Mouse (Mus musculus) testis, adult 2 months (tissue): ENCODE measurements around the gene Wdr73. TPM values are rescaled to one million over a fixed set of nuclear protein-coding genes. Genes with fewer than 3 reads are reported as not detected.

Experiments
- H3K27ac ChIP-seq: fragments of 200-500 bp; 2 replicates; pipeline ENCODE4 v1.5.1; 2012; ENCODE audit warnings: low read depth, low read length; ENCODE audit not compliant: control insufficient read depth, insufficient read depth
- H3K27me3 ChIP-seq: fragments of 200-500 bp; 2 replicates; pipeline ENCODE4 v1.6.1; 2012; ENCODE audit warnings: mild to moderate bottlenecking, low read length, moderate library complexity; ENCODE audit not compliant: control insufficient read depth, insufficient read depth
- H3K36me3 ChIP-seq: fragments of 200-500 bp; 2 replicates; pipeline ENCODE4 v1.6.1; 2012; ENCODE audit warnings: mild to moderate bottlenecking, low read length; ENCODE audit not compliant: control insufficient read depth, insufficient read depth
- H3K4me1 ChIP-seq: fragments of 200-500 bp; 2 replicates; pipeline ENCODE4 v1.6.1; 2012; ENCODE audit warnings: low read length; ENCODE audit not compliant: control insufficient read depth, insufficient read depth
- H3K4me3 ChIP-seq: fragments of 200-500 bp; 2 replicates; pipeline ENCODE4 v1.5.1; 2012; ENCODE audit warnings: low read depth, mild to moderate bottlenecking, low read length, moderate library complexity, mixed read lengths; ENCODE audit not compliant: control insufficient read depth
- CTCF ChIP-seq: fragments of 200-500 bp; IDR thresholded peaks from 2 replicates; pipeline ENCODE4 v1.5.1; 2012; ENCODE audit warnings: low read depth, mild to moderate bottlenecking, inconsistent platforms, low read length, moderate library complexity; ENCODE audit not compliant: control insufficient read depth, insufficient read depth, insufficient replicate concordance
- POLR2A ChIP-seq: fragments of 200-500 bp; IDR thresholded peaks from 2 replicates; pipeline ENCODE4 v1.6.1; 2012; ENCODE audit warnings: low read depth, mild to moderate bottlenecking, inconsistent platforms, low read length, moderate library complexity; ENCODE audit not compliant: control insufficient read depth
- polyA plus RNA-seq: library from polyadenylated mRNA; depleted of rRNA; stranded (reverse); fragments of >200 nt; gene quantifications from 2 replicates; pipeline ENCODE4 v1.2.3, GENCODE M21; 2012

Gene Wdr73
- polyA plus RNA-seq, 1 experiment: 16.5 TPM

- Histone ChIP-seq H3K4me3 (no peak overlapping the region), H3K36me3 (0 out of 2 replicates have a peak, but pooled peaks cover 1% of the 10 kb centered on the region), H3K27me3 (no peaks in the 10 kb centered on the region), H3K27ac (no peak overlapping the region), H3K4me1 (peaks cover 2% of the 10 kb centered on the region; the same call in 1 of the 2 replicates)
- TF ChIP-seq CTCF (no peak), POLR2A (no peak)
Observed at GRCm38 (mm10) chr7:80931618-80932207, 30.6 kb upstream of the Wdr73 start.

- Histone ChIP-seq H3K27me3 (no peaks in the 10 kb centered on the region), H3K36me3 (no peaks in the 10 kb centered on the region), H3K4me3 (no peak overlapping the region), H3K4me1 (no peaks in the 10 kb centered on the region), H3K27ac (no peak overlapping the region)
- TF ChIP-seq CTCF (no peak), POLR2A (no peak)
Observed at GRCm38 (mm10) chr7:80923165-80923564, 22.1 kb upstream of the Wdr73 start.

- TF ChIP-seq CTCF (no peak), POLR2A (no peak)
- Histone ChIP-seq H3K27me3 (no peaks in the 10 kb centered on the region), H3K27ac (no peak overlapping the region), H3K4me1 (no peaks in the 10 kb centered on the region), H3K4me3 (no peak overlapping the region), H3K36me3 (peaks cover 1% of the 10 kb centered on the region; the same call in 1 of the 2 replicates)
Observed at GRCm38 (mm10) chr7:80919647-80920008, 18.6 kb upstream of the Wdr73 start.

- H3K27me3 ChIP-seq: no peaks in the 10 kb centered on the region
- no peaks in the 10 kb centered on the region for H3K4me1 ChIP-seq
- no peak overlapping the region for H3K27ac ChIP-seq
- H3K4me3 ChIP-seq: no peak overlapping the region
- H3K36me3 ChIP-seq: peaks cover 1% of the 10 kb centered on the region; the same call in 1 of the 2 replicates
- TF ChIP-seq POLR2A: no peak
- TF ChIP-seq CTCF: no peak
Observed at GRCm38 (mm10) chr7:80918982-80919646, 18.0 kb upstream of the Wdr73 start.

- no peak overlapping the region for H3K27ac ChIP-seq
- H3K4me3 ChIP-seq: no peak overlapping the region
- TF ChIP-seq CTCF (no peak), POLR2A (no peak)
- peaks cover 3% of the 10 kb centered on the region for H3K36me3 ChIP-seq
- no peaks in the 10 kb centered on the region for H3K4me1 ChIP-seq
- no peaks in the 10 kb centered on the region for H3K27me3 ChIP-seq
Observed at GRCm38 (mm10) chr7:80917916-80918465, 16.9 kb upstream of the Wdr73 start.

- Histone ChIP-seq H3K27ac (no peak overlapping the region), H3K4me1 (peaks cover 3% of the 10 kb centered on the region), H3K4me3 (no peak overlapping the region), H3K36me3 (peaks cover 3% of the 10 kb centered on the region), H3K27me3 (no peaks in the 10 kb centered on the region)
- TF ChIP-seq POLR2A (no peak), CTCF (no peak)
Observed at GRCm38 (mm10) chr7:80912496-80912895, 11.4 kb upstream of the Wdr73 start.

- no peak overlapping the region for H3K27ac ChIP-seq
- TF ChIP-seq CTCF: no peak
- TF ChIP-seq POLR2A: no peak
- no peak overlapping the region for H3K4me3 ChIP-seq
- peaks cover 11% of the 10 kb centered on the region for H3K4me1 ChIP-seq
- peaks cover 3% of the 10 kb centered on the region for H3K36me3 ChIP-seq
- no peaks in the 10 kb centered on the region for H3K27me3 ChIP-seq
Observed at GRCm38 (mm10) chr7:80911053-80911452, 10.0 kb upstream of the Wdr73 start.
